Mouse (Mus musculus): ENCODE results near the gene Fli1.
A peak's percentile ranks its signal among the peaks of the same experiment; 100 is the strongest.

Gene Fli1

GRCm38 (mm10) chr9:32522536-32523245 lies 20.0 kb downstream of the Fli1 start:
- DNase-seq (ENCODE audit: low spot score): no peak

DNA sequence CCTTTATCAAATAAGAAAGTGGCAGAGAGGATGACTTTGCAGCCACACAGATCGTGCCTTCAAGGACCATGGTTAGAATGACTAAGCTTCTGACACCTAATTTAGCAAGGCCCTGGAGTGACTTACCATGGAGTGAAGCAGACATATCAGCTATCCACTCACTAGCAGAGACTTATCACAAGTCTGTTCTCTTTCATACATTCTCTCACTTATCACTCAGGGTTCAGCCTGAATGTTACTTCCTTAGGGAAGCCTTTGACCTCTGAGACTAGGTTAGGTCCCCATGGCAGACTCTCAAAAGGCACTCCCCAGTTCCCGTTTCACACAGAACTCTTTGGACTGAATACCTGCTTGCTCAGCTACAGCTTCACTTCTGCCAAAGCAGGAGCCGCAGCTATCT lies 21.3 kb downstream of the Fli1 start:
- DNase-seq (ENCODE audit: low spot score): no peak

GRCm38 (mm10) chr9:32520821-32521220 lies 21.8 kb downstream of the Fli1 start:
- no peak for DNase-seq (ENCODE audit: low spot score)

DNA sequence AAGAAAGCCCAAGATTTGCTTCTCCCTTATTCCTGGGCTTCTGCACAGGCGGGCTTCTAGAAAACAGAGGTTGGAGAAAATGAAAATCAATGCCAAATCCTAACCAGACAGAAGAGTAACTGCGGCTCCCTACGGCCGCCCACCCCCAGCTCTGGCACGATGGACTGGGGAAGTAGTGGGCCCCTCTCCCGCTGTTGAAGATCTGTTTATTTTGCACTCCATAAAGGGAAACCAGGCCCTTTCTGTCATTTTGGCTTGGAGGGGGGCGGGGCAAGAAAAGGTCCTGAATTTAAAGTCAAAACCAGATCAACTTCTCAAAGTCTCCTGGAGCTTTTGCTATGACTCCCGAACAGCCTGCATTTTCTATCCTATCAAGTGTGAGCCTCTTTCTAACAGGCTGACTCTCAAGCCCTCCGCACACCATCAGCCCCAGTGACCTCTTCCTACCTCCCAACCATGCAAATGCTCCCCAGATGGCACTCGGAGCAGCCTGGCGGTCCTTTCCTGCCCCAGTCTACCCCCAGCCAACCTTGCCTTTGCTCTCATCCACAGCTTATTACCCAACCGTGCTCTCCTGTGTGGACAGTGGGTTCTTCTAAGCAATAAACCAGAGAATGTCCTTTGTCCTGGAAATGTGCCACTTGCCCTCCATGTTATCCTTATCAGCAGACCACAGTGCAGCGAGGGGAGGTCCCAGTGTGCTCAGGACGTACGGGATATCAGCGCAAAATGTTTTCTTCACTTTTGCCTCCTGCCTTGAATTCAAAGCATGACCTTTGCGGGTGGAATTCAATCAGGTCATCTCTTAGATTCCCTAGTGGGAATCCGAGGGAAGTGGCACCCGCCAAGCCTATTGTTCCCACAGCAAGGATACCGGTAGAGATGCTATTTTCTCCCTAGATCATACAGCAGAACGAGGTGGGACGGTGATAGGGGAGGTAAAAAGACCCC lies 23.3 kb downstream of the Fli1 start:
- DNase-seq (ENCODE audit: low spot score): no peak

- DNase-seq (ENCODE audit: low spot score): peak; percentile 83
Measured at GRCm38 (mm10) chr9:32518351-32519075, 24.1 kb downstream of the Fli1 start.

GRCm38 (mm10) chr9:32516691-32517090 lies 26.0 kb downstream of the Fli1 start:
- DNase-seq (ENCODE audit: low spot score): no peak

- DNase-seq (ENCODE audit: low spot score): peak; percentile 59
Measured at GRCm38 (mm10) chr9:32515894-32516686, 26.6 kb downstream of the Fli1 start.

DNA sequence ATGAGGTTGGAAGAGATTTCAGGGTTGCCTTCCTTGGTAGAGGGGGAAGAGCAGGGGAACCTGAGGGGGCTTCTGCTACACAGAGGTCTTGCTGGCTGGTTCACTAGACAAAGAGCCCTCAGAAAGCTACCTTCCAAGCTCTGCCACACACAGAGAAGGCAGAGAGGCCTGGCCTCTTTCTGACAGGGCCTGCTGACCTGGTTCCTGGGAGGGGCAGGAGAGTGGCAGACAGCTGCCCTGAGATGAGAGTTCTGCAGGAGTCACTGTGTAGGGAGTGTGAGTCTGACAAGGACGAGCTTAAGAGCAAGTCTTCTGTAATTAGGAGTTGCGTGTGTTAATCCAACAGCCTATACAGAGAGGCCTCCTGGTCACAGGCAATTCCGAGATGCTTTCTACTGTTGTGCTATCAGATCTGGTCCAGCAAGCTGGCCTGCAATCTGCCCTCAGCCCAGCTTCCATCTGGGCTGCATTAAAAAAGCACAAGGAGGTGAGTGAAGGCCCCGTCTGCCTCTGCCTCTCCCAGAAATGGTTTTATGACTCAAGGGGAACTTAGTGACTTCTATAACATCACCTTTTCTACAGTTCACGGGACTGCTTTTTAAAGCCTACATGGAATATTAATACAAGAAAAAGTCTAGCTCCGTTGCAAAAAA lies 28.1 kb downstream of the Fli1 start:
- DNase-seq (ENCODE audit: low spot score): no peak

DNA sequence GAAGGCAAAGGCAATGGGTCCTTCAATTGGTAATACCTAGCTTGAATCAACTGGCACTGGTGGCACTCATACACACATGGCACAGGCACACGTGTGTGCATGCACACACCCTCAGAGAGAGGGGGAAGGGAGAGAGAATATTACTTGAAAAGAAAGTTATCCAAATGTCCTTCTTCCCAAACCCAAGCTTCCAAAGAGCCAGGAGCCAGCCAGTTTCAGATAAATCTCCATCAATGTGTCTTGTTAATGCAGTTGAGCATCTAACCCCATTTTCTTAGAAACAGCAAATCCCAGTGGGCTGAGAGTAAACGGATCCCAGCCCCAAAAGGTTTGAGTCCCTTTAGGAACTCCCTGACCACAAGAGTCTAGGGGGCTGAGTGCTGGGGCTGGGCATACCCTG lies 29.2 kb downstream of the Fli1 start:
- no peak for DNase-seq (ENCODE audit: low spot score)

DNA sequence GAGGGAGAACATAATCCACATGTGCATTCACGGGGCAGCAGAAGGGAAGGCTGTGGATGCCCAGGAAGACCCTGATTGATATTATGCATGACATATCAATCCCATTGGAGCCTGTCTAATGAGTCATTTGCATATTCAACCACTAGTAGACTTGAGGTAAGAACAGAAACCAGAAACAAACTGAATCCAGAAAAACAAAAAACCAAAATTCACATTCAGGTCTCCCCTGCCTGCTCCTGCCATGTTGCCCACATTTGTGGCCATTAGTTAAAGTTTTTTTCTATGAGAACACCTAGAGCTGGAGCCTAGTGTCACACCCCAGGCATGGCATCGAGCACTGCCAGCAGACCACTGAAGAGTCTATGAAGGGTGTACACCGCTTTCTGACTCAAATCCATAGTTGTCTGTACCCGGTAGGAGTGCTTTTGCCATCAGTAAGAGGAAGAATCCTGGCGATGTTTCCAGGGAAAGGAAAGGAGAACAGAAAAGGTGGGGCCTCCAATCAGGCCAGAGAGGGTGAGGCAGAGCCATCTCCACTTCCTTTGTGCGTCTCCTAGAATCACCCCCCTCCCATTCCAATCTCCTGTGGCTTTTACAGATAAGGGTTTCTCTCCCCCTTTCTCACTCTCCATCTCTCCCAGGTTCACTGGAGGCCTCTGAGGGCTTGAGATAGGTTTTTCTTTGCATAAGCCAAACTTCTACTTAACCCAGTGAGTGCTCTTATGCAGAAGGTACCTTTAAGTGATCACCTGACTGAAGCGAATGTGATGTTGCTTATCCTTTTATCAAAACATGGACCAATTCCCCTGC lies 32.0 kb downstream of the Fli1 start:
- DNase-seq (ENCODE audit: low spot score): no peak

DNA sequence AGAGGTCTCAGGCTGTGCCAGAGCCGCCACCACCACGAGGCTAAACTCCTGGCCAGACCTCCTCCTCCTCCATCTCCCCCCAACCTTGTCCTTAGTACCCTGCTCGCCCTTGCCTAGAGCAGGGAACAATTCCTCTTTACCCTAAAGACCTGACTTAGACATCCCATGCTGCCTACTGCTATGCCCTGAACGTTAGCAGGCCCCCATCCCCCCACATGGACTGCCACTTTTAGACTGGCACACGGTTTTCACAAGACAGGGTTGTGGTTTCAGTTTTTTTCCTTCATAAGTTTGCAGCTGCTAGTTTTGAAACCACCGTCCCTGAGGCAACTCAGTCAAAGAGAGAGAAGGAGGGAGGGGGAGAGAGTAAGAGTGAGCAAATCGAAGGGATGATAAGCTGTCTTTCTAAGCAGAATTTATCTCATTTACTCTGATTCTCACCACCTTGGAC lies 32.9 kb downstream of the Fli1 start:
- peak; percentile 84 for DNase-seq (ENCODE audit: low spot score)

- no peak for DNase-seq (ENCODE audit: low spot score)
Measured at GRCm38 (mm10) chr9:32508648-32509047, 34.0 kb downstream of the Fli1 start.

DNA sequence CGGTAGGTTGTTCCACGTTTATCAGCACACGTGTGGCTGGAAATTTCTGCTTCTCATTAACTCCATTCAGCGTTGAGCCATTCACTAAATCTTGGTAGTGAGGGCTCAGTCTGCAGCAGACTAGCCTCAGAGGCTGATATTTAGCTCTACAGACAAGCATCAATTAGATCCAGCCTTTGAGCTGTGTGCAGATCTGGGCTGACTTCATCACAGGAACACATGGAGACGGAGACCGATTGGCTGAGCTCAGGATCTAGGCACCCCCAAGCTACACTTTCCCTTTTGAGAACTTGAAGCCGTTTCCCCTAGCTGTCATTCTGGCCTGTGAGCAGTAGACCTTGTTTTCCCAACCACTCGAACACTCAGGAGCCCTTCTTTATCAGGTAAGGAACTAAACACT lies 34.5 kb downstream of the Fli1 start:
- DNase-seq (ENCODE audit: low spot score): no peak

DNA sequence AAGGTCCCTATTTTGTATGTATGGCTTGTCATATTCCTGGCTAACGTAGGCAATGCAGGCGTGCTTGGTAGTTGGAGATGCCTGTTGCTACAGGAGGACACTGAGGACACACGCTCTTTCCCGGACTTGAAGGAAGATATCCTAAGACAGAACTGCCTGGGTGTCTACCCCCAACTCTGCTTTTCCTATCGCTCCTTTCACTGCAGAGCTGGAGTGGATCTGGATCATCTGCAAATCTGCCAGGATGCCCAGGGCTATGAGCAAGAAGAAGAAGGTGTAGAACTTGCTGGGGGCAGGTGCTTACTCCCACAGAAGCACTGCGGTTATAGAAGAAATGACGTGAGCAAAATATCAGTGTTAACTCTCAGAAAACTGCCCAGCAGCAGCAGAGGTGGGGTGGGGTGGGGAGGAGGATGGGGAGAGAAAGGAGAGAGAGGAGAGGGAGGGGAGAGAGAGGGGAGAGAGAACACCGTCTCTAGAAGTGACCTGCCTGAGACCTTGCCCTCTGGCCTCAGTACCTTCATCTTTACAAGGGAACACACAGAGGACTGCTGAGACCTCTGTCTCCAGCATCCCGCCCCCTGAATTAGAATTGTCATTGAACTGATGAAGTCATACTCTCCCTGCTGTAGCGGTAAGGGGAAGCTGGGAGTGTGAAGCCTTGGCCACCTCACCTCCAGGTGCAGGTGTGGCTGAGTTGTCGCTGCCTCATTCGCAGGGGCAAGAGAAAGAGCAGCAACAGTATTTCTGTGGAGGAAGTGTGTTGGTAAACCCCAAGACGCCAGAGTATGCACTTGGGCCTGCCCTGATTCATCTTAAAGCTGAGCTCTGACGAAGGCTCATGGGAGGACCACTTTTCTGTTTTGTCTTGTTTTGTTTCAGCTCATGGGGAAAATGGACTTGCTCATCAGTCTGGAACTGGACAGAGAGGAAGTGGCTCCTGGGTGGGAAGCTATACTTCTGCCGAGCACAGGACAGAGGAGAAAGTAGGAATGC lies 35.5 kb downstream of the Fli1 start:
- DNase-seq (ENCODE audit: low spot score): peak; percentile 87

GRCm38 (mm10) chr9:32506161-32506560 lies 36.5 kb downstream of the Fli1 start:
- peak; percentile 60 for DNase-seq (ENCODE audit: low spot score)

DNA sequence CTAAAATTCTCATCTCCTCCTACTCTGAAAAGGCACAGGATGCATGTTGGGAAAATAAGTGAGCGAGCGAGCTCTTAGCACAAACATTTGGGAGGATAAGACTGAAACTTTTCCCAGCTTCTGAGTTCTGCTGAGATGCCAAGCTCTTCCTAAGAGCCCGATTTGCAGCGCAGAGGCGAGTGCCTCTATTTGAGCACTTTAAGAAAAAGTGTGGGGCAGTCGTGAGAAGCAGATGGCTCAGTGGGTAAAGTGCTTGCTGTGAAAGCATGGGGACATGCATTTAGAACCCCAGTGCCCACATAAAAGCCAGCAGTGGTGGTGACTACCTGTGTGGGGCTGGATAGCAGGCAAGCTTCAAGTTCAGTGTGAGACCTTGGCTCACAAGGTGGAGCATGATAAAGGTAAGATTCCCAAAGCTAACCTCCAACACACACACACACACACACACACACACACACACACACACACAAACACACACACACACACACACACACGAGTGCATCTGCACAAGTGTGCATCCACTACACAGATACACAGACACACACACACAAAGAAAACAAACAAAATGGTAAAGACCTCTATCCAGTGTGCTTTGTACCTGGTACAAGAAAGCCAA lies 37.1 kb downstream of the Fli1 start:
- no peak for DNase-seq (ENCODE audit: low spot score)

GRCm38 (mm10) chr9:32503995-32504451 lies 38.6 kb downstream of the Fli1 start:
- DNase-seq (ENCODE audit: low spot score): peak; percentile 80

- DNase-seq (ENCODE audit: low spot score): no peak
Measured at GRCm38 (mm10) chr9:32503423-32503822, 39.2 kb downstream of the Fli1 start.
